In genomic region chr7:92743325-92743724, GRCm38 (mm10) we compare ENCODE assay signal across 8 mouse cellular contexts. TPM values are rescaled to one million over a fixed set of nuclear protein-coding genes. Genes with fewer than 3 reads are reported as not detected.
DNase-seq lines count a peak whose midpoint lies in the region; ATAC-seq and TF ChIP-seq lines count a peak whose summit lies in the region.

No protein-coding gene starts in this region.

- peak overlapping the region; percentile 89; the same call in 1 of the 2 replicates for H3K4me3 ChIP-seq in kidney, postnatal 0 days (replicated peaks; ENCODE audit: low read depth, low read length)
- H3K4me3 ChIP-seq in kidney, adult 2 months (ENCODE audit: insufficient read depth, low read depth, low read length) = no peak overlapping the region
- peak overlapping the region; percentile 72 for H3K4me3 ChIP-seq in embryonic facial prominence, embryonic 14.5 days (ENCODE audit: low read depth, low read length)
- H3K4me3 ChIP-seq in limb, embryonic 11.5 days (ENCODE audit: low read depth, low read length) = peak overlapping the region; percentile 76; the same call in 1 of the 2 replicates
- H3K4me3 ChIP-seq in olfactory bulb, adult 2 months (ENCODE audit: insufficient read depth, low read depth, low read length) = 0 out of 2 replicates have a peak overlapping the region, but pooled peaks have one; percentile 8

- no peak overlapping the region for H3K9ac ChIP-seq in kidney, postnatal 0 days (ENCODE audit: low read depth, low read length)
- peak overlapping the region; percentile 94 for H3K9ac ChIP-seq in embryonic facial prominence, embryonic 14.5 days (ENCODE audit: low read depth, low read length)
- H3K9ac ChIP-seq in limb, embryonic 11.5 days (ENCODE audit: low read length) = no peak overlapping the region

- H3K4me1 ChIP-seq in kidney, postnatal 0 days (replicated peaks; ENCODE audit: insufficient read depth, low read length) = 0 out of 2 replicates have a peak, but pooled peaks cover 3% of the 10 kb centered on the region
- peaks cover 5% of the 10 kb centered on the region; the same call in 1 of the 2 replicates for H3K4me1 ChIP-seq in kidney, adult 2 months (ENCODE audit: control insufficient read depth, insufficient read depth, low read length)
- H3K4me1 ChIP-seq in embryonic facial prominence, embryonic 14.5 days (ENCODE audit: control insufficient read depth, insufficient read depth, low read length) = peaks cover 27% of the 10 kb centered on the region
- H3K4me1 ChIP-seq in limb, embryonic 11.5 days (ENCODE audit: control insufficient read depth, insufficient read depth, low read length) = peaks cover 6% of the 10 kb centered on the region; the same call in 1 of the 2 replicates
- H3K4me1 ChIP-seq in olfactory bulb, adult 2 months (ENCODE audit: control insufficient read depth, insufficient read depth, low read length) = no peaks in the 10 kb centered on the region

- no peaks in the 10 kb centered on the region for H3K27me3 ChIP-seq in kidney, postnatal 0 days (ENCODE audit: insufficient read depth, low read length)
- no peaks in the 10 kb centered on the region for H3K27me3 ChIP-seq in kidney, adult 2 months (replicated peaks; ENCODE audit: control insufficient read depth, insufficient read depth, low read length)
- no peaks in the 10 kb centered on the region for H3K27me3 ChIP-seq in embryonic facial prominence, embryonic 14.5 days (replicated peaks; ENCODE audit: control insufficient read depth, insufficient read depth, low read length)
- no peaks in the 10 kb centered on the region for H3K27me3 ChIP-seq in limb, embryonic 11.5 days (ENCODE audit: control insufficient read depth, insufficient read depth, low read length)

- peak overlapping the region; percentile 84 for H3K4me2 ChIP-seq in kidney, postnatal 0 days (ENCODE audit: low read length)
- H3K4me2 ChIP-seq in embryonic facial prominence, embryonic 14.5 days (ENCODE audit: low read depth, low read length) = peak overlapping the region; percentile 86
- H3K4me2 ChIP-seq in limb, embryonic 11.5 days (ENCODE audit: low read depth, severe bottlenecking) = peak overlapping the region; percentile 89; the same call in 1 of the 2 replicates

- WGBS in kidney, postnatal 0 days = 21% methylated on average over 6 of the region's 6 CpGs
- WGBS in kidney, adult 2 months = 63% methylated on average over 6 of the region's 6 CpGs
- 11% methylated on average over 6 of the region's 6 CpGs for WGBS in embryonic facial prominence, embryonic 14.5 days
- WGBS in limb, embryonic 11.5 days = 5% methylated on average over 6 of the region's 6 CpGs
- 17% methylated on average over 6 of the region's 6 CpGs for WGBS in olfactory bulb, adult 2 months

- TF ChIP-seq POLR2A in kidney, adult 2 months (IDR thresholded peaks at IDR 0.05; ENCODE audit: low read depth, low read length) = no peak
- TF ChIP-seq POLR2A in olfactory bulb, adult 2 months (IDR thresholded peaks at IDR 0.05; ENCODE audit: insufficient read depth, low read depth, low read length) = no peak

- no peak for TF ChIP-seq CTCF in kidney, postnatal 0 days (IDR thresholded peaks at IDR 0.05; ENCODE audit: low read depth)
- TF ChIP-seq CTCF in kidney, adult 2 months (conservative IDR thresholded peaks at IDR 0.05; ENCODE audit: insufficient read depth, insufficient read length, low read depth, low read length) = no peak
- TF ChIP-seq CTCF in olfactory bulb, adult 2 months (IDR thresholded peaks at IDR 0.05; ENCODE audit: insufficient read depth, low read depth, low read length) = no peak

- no peak overlapping the region for H3K27ac ChIP-seq in kidney, postnatal 0 days
- no peak overlapping the region for H3K27ac ChIP-seq in kidney, adult 2 months (ENCODE audit: insufficient read depth, low read depth, low read length)
- no peak overlapping the region; the same call in 1 of the 2 replicates for H3K27ac ChIP-seq in embryonic facial prominence, embryonic 14.5 days (replicated peaks; ENCODE audit: low read depth, low read length)
- H3K27ac ChIP-seq in limb, embryonic 11.5 days (replicated peaks; ENCODE audit: low read depth, low read length) = no peak overlapping the region
- no peak overlapping the region for H3K27ac ChIP-seq in olfactory bulb, adult 2 months (ENCODE audit: insufficient read depth, low read depth, low read length)

- no peaks in the 10 kb centered on the region for H3K36me3 ChIP-seq in kidney, postnatal 0 days (ENCODE audit: insufficient read depth, low read length)
- peaks cover 1% of the 10 kb centered on the region for H3K36me3 ChIP-seq in kidney, adult 2 months (ENCODE audit: control insufficient read depth, insufficient read depth, low read length)
- peaks cover 15% of the 10 kb centered on the region; the same call in 1 of the 2 replicates for H3K36me3 ChIP-seq in embryonic facial prominence, embryonic 14.5 days (ENCODE audit: control insufficient read depth, insufficient read depth, low read length)
- no peaks in the 10 kb centered on the region for H3K36me3 ChIP-seq in limb, embryonic 11.5 days (ENCODE audit: control insufficient read depth, insufficient read depth, low read length)

- ATAC-seq in kidney, postnatal 0 days (replicated peaks; ENCODE audit: low FRiP score, low read depth) = no peak
- ATAC-seq in embryonic facial prominence, embryonic 14.5 days (ENCODE audit: low read depth) = no peak
- ATAC-seq in limb, embryonic 11.5 days (ENCODE audit: insufficient number of reproducible peaks, low FRiP score, low TSS enrichment, low read depth) = no peak

- no peaks in the 10 kb centered on the region for H3K9me3 ChIP-seq in kidney, postnatal 0 days (replicated peaks; ENCODE audit: low read length)
- H3K9me3 ChIP-seq in embryonic facial prominence, embryonic 14.5 days (ENCODE audit: control insufficient read depth, low read length) = no peaks in the 10 kb centered on the region
- no peaks in the 10 kb centered on the region for H3K9me3 ChIP-seq in limb, embryonic 11.5 days (ENCODE audit: control insufficient read depth, low read length)

- DNase-seq in kidney, postnatal 0 days (ENCODE audit: low spot score) = no peak
- DNase-seq in kidney, adult 2 months = no peak
- DNase-seq in embryonic facial prominence, embryonic 14.5 days (ENCODE audit: low spot score) = no peak
- no peak for DNase-seq in limb, embryonic 11.5 days (ENCODE audit: low spot score)
- no peak for DNase-seq in left cerebral cortex, adult 9 months (ENCODE audit: low spot score in 2 of 2)
- no peak for DNase-seq in layer of hippocampus, adult 9-11 months
- no peak for DNase-seq in gastrocnemius, adult 18-20 months (ENCODE audit: low spot score)

RNA-seq across cellular contexts. Expression of gene Rab30, which starts 1.9 kb away (rescaled TPM):
- polyA plus RNA-seq in kidney, postnatal 0 days (2015; fragmentation: Nextera tagmentation; extraction: Ambion mirVana) = 5.6 and 6.0 TPM in 2 replicates
- polyA plus RNA-seq in kidney, adult 2 months (2012; rRNA removed) = 1.0 and 1.3 TPM in 2 replicates
- polyA plus RNA-seq in embryonic facial prominence, embryonic 14.5 days (2014; fragmentation: Nextera tagmentation; extraction: Ambion mirVana) = 21.3 and 25.8 TPM in 2 replicates
- polyA plus RNA-seq in limb, embryonic 11.5 days (2014; fragmentation: Nextera tagmentation; extraction: Ambion mirVana) = 11.5 and 11.9 TPM in 2 replicates
- not detected in 2 replicates for polyA plus RNA-seq in olfactory bulb, adult 2 months (2012; ENCODE audit: insufficient read depth, insufficient read length, low replicate concordance, missing spikeins)
- total RNA-seq in gastrocnemius, adult 18-20 months (2021) = 1 to 10 TPM; 5.4 to 8.5 TPM
